Mouse (Mus musculus) A20 (cell line): ENCODE measurements at regions not wholly inside any gene's neighbourhood (a gene's known extent, or its start where the extent isn't known, plus 50 kb on each side); places are given as distances from the start of the nearest gene placed in this dataset.

Experiments
- DNase-seq: peaks from one replicate; pipeline ENCODE4 v3.0.0-alpha.2; 2011; ENCODE audit warnings: low read depth, low spot score

DNA sequence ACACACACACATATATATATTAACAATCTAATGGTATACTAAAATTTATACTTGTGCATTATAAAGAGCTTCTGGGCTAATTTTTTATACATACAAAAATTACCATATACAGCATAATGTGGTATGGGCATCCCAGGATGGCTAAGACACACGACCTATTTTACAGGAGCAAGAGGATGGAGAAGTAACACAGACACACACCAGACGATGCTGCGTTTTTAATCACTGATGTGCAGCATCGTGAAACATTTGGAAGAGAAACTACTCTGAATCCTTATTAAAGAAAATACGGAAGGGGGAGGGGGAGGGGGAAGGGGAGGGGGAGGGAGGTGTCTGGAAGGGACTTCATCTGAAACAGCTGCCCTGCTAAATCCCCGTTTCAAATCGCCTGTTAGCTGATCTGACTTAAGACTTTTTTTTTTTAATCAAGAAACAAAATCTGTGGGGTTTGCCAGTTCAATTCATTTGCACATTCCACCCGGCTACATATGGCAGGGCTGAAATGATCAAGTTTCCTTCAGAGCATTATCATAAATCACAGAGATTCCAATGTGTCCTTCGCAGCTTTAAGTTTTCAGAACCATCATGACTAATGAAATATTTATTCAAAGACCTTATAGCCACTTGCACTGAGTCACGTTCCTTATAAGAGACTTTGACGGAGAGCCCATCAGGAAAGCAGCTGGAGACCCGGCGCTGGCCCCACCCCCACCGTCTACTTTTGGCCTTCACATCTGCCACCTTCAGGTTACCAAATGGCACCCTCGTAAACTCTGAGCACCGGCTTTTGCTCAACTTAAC, 89.4 kb upstream of the Rnd3 start:
- DNase-seq, result no peak

GRCm38 (mm10) chr2:51237451-51237850, 88.5 kb upstream of the Rnd3 start:
- DNase-seq, result no peak

DNA sequence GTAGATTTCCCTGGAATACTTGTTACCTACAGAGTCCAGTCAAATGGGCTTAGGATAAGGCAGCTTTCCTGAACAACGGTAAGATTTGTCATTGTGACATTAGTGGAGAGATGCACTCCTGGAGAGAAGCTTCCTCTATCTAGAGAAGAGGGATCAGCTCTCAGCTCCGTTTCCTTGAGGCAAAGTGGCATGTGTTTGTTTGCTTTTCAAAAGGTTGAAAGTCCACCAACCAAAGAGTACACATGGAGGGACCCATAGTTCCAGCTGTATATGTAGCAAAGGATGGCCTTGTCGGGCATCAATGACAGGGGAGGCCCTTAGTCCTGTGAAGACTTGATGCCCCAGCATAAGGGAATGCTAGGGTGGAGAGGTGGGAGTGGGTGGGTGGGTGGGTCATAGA, 87.9 kb upstream of the Rnd3 start:
- DNase-seq, result no peak

DNA sequence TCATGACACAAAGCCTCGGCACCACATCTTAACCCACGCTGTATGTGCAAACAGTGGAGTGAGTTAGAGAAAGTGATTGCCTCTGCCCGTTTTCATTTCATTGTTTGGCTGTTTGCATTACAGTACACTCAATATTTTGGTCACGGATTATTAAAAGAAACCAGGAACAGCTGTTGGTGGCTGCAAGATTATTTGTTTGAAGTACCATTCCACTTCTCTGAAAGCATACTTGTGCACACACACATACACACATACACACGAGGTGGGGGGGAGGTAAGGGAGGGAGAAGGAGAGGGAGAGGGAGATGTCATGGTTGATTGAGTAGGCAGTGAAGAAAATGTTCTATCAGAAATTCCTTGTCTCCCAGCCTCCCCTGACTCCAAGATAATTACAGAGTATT, 85.5 kb upstream of the Rnd3 start:
- no peak for DNase-seq

- no peak for DNase-seq
These were observed 73.9 kb upstream of the Rnd3 start for GRCm38 (mm10) chr2:51222851-51223250.

- no peak for DNase-seq
These were observed 70.8 kb upstream of the Rnd3 start for GRCm38 (mm10) chr2:51219714-51220113.

DNA sequence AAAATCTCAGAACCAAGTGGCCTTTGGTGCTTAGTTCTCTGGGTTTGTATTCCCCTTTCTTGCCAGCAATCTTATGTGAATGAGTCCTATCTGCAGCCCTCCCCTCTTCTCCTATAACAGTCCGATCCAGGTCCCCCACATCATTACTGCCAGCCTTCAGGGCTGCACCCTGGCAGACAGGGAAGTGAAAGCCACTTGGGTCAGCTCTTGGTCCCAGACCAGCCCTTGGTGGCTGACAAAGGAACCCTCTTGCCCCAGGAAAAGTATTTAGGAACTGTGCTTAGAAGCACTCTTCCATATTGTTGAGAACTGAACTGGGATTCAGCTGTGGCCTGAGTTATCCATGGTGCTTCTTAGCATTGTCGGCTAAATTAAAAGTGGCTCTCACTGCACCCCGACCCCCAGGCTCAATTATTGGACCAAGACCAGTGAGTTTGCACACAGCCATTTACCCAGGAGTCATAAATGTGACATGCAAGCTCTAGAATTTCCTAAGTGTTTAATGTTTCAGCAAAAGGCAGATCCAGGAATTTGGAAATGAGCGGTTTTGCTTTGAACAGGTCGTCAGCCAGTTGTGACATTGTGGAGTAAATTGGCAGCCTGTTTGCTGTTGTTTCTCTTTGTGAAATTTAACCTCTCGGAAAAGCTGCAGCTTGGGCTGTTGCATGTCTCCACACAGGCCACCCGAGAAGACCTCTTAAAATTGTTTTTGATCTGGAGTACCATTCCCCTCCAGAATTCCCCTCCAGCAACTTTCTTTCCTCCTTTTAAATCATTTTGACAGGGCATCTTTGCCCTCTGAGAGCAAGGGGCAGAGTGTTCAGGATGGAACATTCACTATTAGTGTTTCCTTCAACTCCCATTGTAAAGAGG, 58.5 kb upstream of the Rnd3 start:
- no peak for DNase-seq

DNA sequence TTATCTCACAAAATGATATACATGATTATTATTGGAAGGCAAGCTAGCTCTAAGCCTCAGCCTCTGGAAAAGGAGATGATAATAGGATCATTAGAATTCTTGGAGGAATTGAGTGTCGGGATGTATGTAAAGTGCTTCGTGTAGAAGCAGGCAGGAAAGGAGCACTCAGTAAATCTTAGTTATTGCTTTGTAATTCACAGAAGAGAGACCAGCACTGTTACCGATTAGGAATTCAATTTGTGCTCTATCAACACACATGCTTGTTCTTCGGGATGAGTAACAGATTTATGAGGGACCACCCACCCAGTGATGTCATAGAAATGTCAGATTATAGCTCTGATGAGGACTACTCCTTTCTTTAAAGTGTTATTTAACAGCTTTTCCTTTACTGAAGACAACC, 57.4 kb upstream of the Rnd3 start:
- DNase-seq, result no peak
